Mouse (Mus musculus) ES-E14 (cell line): ENCODE measurements around the gene Sh3pxd2a. TPM values are rescaled to one million over a fixed set of nuclear protein-coding genes. Genes with fewer than 3 reads are reported as not detected.

Experiments used
- DNase-seq: peaks from one replicate; pipeline ENCODE4 v3.0.0-alpha.2; 2013; ENCODE audit warnings: low read depth, low spot score
- H3K27ac ChIP-seq: 2 replicates; pipeline ENCODE4 v1.5.1; 2012; ENCODE audit warnings: low read depth, mild to moderate bottlenecking, low read length, moderate library complexity, mixed read lengths; ENCODE audit not compliant: poor library complexity, insufficient read depth, severe bottlenecking
- H3K36me3 ChIP-seq: 2 replicates; pipeline ENCODE4 v1.6.1; 2012; ENCODE audit warnings: mild to moderate bottlenecking, low read length, moderate library complexity, mixed read lengths; ENCODE audit not compliant: control insufficient read depth, poor library complexity, insufficient read depth, severe bottlenecking
- H3K4me1 ChIP-seq, 2 experiments: fragments of 150-350 bp in 1 of 2; sonication (generic) in 1 of 2; 2 replicates each; pipeline ENCODE4 v1.6.1; 2012; ENCODE audit warnings: low read length in 2 of 2, mild to moderate bottlenecking in 1 of 2, mixed read lengths in 1 of 2; ENCODE audit not compliant: control insufficient read depth in 2 of 2, insufficient read depth in 2 of 2, poor library complexity in 1 of 2
- H3K4me3 ChIP-seq, 2 experiments: fragments of 150-350 bp in 1 of 2; sonication (generic) in 1 of 2; 2 replicates each; pipeline ENCODE4 v1.5.1; 2012; ENCODE audit warnings: low read length in 2 of 2, low read depth in 1 of 2, mild to moderate bottlenecking in 1 of 2, mixed read lengths in 1 of 2; ENCODE audit not compliant: insufficient read depth in 1 of 2, poor library complexity in 1 of 2, severe bottlenecking in 1 of 2
- H3K9ac ChIP-seq: 2 replicates; pipeline ENCODE4 v1.6.1; 2012; ENCODE audit warnings: low read depth, mild to moderate bottlenecking, low read length, mixed read lengths; ENCODE audit not compliant: poor library complexity, insufficient read depth, severe bottlenecking
- H3K9me3 ChIP-seq: fragments of 150-350 bp; sonication (generic); 2 replicates; pipeline ENCODE4 v1.6.1; 2012; ENCODE audit warnings: low read depth, mild to moderate bottlenecking, low read length; ENCODE audit not compliant: control insufficient read depth, insufficient read depth
- CHD2 ChIP-seq: IDR thresholded peaks from 2 replicates; pipeline ENCODE4 v1.6.1; 2014; ENCODE audit warnings: mild to moderate bottlenecking, low read depth, low read length, inconsistent platforms
- HCFC1 ChIP-seq: IDR thresholded peaks from 2 replicates; pipeline ENCODE4 v1.6.1; 2012; ENCODE audit warnings: low read length, inconsistent platforms, borderline replicate concordance; ENCODE audit not compliant: insufficient read depth
- MAFK ChIP-seq: IDR thresholded peaks from 2 replicates; pipeline ENCODE4 v1.6.1; 2014; ENCODE audit warnings: mild to moderate bottlenecking, low read depth, low read length, inconsistent platforms; ENCODE audit not compliant: insufficient read depth
- ZC3H11A ChIP-seq: IDR thresholded peaks from 2 replicates; pipeline ENCODE4 v1.6.1; 2012; ENCODE audit warnings: low read depth, mild to moderate bottlenecking, inconsistent platforms, low read length, borderline replicate concordance
- ZNF384 ChIP-seq: IDR thresholded peaks from 2 replicates; pipeline ENCODE4 v1.6.1; 2012; ENCODE audit warnings: low read depth, low read length, inconsistent platforms
- in situ Hi-C, 2 experiments: fragments of 600-800 bp; cut with MboI; formaldehyde crosslinking; loops; one replicate each; pipeline ENCODE4 v1.15.1; 2025; ENCODE audit warnings: low sequenced_read_pairs in 2 of 2, inconsistent platforms in 1 of 2; ENCODE audit not compliant: unreplicated experiment in 2 of 2
- total RNA-seq: library from RNA; depleted of rRNA; stranded (reverse); fragments of 300-350 nt; gene quantifications from 2 replicates; pipeline ENCODE4 v1.2.3, GENCODE M21; 2012

Sh3pxd2a gene
- total RNA-seq, 1 experiment, result 13.0 TPM

DNA sequence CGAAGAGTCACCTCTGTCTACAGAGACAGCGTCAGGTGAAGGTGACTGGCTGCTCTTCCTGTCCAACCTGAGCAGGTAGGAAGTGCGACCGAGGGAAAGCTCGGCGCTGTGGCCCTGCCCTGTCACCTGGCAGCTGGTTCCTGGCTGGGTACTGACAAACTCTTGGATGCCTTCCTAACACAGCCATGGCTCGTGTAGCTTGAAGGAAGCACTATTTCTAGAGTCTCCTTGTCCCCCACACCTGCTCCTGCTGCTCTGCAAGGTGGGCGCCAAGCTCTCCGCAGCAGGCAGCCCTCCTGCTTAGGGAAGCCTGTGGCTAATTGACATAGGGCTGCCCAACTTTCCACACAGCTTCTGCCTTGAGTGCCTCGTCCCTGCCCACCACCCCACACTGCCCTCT, 158.8 kb downstream of the Sh3pxd2a start:
- H3K9me3 ChIP-seq, result no peaks in the 10 kb centered on the region
- H3K4me3 ChIP-seq, result no peak overlapping the region
- peaks cover 0 to 14% of the 10 kb centered on the region in 2 experiments; a peak in 2 of 4 replicates for H3K4me1 ChIP-seq
- TF ChIP-seq HCFC1 (no peak), ZNF384 (no peak), CHD2 (no peak), MAFK (no peak), ZC3H11A (no peak)
- in situ Hi-C loops, result no loop called here
- no peak for DNase-seq
- H3K36me3 ChIP-seq, result peaks cover 2% of the 10 kb centered on the region; the same call in 1 of the 2 replicates
- H3K9ac ChIP-seq, result no peak overlapping the region
- no peak overlapping the region for H3K27ac ChIP-seq

GRCm38 (mm10) chr19:47304170-47304745, 159.9 kb downstream of the Sh3pxd2a start:
- DNase-seq, result no peak
- in situ Hi-C loops, result no loop called here
- no peak overlapping the region for H3K4me3 ChIP-seq
- TF ChIP-seq ZNF384 (no peak), MAFK (no peak), CHD2 (no peak), ZC3H11A (no peak), HCFC1 (no peak)
- H3K36me3 ChIP-seq, result no peaks in the 10 kb centered on the region; the same call in 1 of the 2 replicates
- H3K9me3 ChIP-seq, result no peaks in the 10 kb centered on the region
- H3K27ac ChIP-seq, result no peak overlapping the region
- H3K9ac ChIP-seq, result no peak overlapping the region
- H3K4me1 ChIP-seq, result peaks cover 0 to 14% of the 10 kb centered on the region in 2 experiments; a peak in 2 of 4 replicates

- no peaks in the 10 kb centered on the region for H3K9me3 ChIP-seq
- H3K4me1 ChIP-seq, result peaks cover 0 to 14% of the 10 kb centered on the region in 2 experiments; a peak in 2 of 4 replicates
- DNase-seq, result no peak
- H3K9ac ChIP-seq, result no peak overlapping the region
- TF ChIP-seq ZC3H11A, result no peak
- no peak overlapping the region for H3K4me3 ChIP-seq
- no peak overlapping the region for H3K27ac ChIP-seq
- no peaks in the 10 kb centered on the region; the same call in 1 of the 2 replicates for H3K36me3 ChIP-seq
- in situ Hi-C loops, result no loop called here
Measured at GRCm38 (mm10) chr19:47303128-47303527, 161.1 kb downstream of the Sh3pxd2a start.

GRCm38 (mm10) chr19:47302191-47302852, 161.9 kb downstream of the Sh3pxd2a start:
- Histone ChIP-seq H3K9ac (no peak overlapping the region), H3K36me3 (no peaks in the 10 kb centered on the region; the same call in 1 of the 2 replicates), H3K4me1 (peaks cover 0 to 14% of the 10 kb centered on the region in 2 experiments; a peak in 2 of 4 replicates), H3K4me3 (no peak overlapping the region), H3K9me3 (no peaks in the 10 kb centered on the region), H3K27ac (no peak overlapping the region)
- in situ Hi-C loops, result no loop called here
- DNase-seq, result no peak
- TF ChIP-seq ZC3H11A (no peak), CHD2 (no peak), ZNF384 (no peak)
